Mouse (Mus musculus): ENCODE measurements at regions not wholly inside any gene's neighbourhood (a gene's known extent, or its start where the extent isn't known, plus 50 kb on each side); places are given as distances from the start of the nearest gene placed in this dataset.

DNA sequence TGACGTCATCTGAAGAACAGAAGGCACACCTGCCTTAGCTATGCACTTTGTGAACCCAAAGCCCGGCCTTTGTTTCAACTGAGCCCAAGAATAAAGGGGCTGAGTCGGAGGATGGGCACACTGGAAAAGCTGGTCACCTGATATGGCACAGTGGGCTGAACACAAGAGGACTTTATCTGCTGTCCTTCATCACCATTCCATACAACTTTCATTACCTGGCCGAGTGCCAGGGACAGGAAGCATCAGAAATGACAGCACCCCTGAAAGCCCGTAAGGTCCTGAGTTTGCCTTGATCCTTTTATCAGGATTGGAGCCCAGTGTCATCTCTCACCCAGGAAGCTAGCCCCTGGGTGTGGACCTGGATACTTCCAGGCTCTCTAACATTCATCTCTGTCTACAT lies 126.1 kb upstream of the Arntl start:
- Histone ChIP-seq H3K4me3 (ENCODE audit: insufficient read depth, low read depth, low read length) (no peak overlapping the region), H3K4me1 (ENCODE audit: control insufficient read depth, insufficient read depth, low read length) (no peaks in the 10 kb centered on the region), H3K27ac (ENCODE audit: insufficient read depth, low read depth, low read length) (no peak overlapping the region; the same call in 1 of the 2 replicates), H3K27me3 (replicated peaks; ENCODE audit: control insufficient read depth, insufficient read depth, low read length) (no peaks in the 10 kb centered on the region), H3K36me3 (ENCODE audit: control insufficient read depth, insufficient read depth, low read length) (no peaks in the 10 kb centered on the region)
- peak; percentile 17 for DNase-seq
- WGBS, result 65% methylated on average over 5 of the region's 5 CpGs
- TF ChIP-seq CTCF (conservative IDR thresholded peaks at IDR 0.05; ENCODE audit: insufficient read depth, insufficient read length, low read depth, low read length), result no peak
- TF ChIP-seq POLR2A (IDR thresholded peaks at IDR 0.05; ENCODE audit: low read depth, low read length), result no peak

DNA sequence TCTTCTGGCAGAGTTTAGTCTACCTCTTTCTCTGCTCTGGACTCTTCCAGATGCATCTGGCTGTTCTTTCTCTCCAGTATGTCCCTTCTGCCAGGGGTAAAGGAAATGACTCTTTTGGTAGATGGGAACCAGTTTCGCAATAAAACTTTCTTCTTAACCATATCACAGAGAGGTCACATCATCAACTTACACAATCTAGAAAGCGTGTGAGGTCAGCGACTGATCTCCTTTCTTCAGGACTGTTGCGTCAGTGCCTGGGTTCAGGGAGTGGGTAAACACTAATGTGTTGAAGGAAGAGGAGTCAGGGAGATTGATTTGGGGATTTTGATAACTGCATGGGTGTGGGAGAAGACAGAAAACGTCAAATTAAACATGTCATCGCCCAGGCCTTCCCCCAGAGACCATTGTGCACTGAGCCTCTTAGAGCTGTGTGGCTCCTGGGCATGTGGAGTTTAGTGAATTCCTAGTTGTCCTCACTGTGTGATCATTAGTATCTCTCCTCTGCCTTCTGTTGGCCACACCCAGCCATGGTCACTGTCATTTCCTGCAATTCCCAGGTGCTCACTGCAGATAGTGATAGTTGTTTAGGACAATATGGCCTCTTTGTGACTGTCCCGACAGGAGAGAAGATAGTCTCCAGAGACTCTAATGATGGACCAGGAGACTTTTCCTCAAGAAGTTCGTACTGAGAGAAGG lies 122.2 kb upstream of the Arntl start:
- Histone ChIP-seq H3K36me3 (ENCODE audit: control insufficient read depth, insufficient read depth, low read length) (no peaks in the 10 kb centered on the region), H3K27me3 (replicated peaks; ENCODE audit: control insufficient read depth, insufficient read depth, low read length) (no peaks in the 10 kb centered on the region), H3K4me3 (ENCODE audit: insufficient read depth, low read depth, low read length) (no peak overlapping the region), H3K27ac (ENCODE audit: insufficient read depth, low read depth, low read length) (no peak overlapping the region), H3K4me1 (ENCODE audit: control insufficient read depth, insufficient read depth, low read length) (no peaks in the 10 kb centered on the region)
- 85% methylated on average over 8 of the region's 8 CpGs for WGBS
- TF ChIP-seq CTCF (conservative IDR thresholded peaks at IDR 0.05; ENCODE audit: insufficient read depth, insufficient read length, low read depth, low read length) (no peak), POLR2A (IDR thresholded peaks at IDR 0.05; ENCODE audit: low read depth, low read length) (no peak)
- no peak for DNase-seq

DNA sequence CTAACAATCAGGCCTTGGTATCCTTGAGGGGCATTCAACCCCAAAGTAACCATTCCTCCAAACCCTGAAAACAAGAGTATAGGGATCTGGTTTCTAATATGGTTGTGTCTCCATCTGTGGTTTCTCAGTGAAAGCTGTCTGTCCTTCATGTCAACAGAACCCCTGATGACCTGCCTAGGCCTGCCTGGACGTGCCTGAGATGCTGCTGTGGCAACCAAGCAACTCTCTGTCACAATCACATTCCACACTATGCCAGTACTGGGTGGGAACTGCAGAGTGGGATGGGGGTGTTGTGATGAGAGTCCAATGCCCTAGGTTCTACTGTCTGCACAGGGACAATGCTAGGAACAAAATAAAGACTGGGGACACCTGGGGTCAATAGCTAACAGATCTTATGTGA lies 121.1 kb upstream of the Arntl start:
- 90% methylated on average over 1 of the region's 1 CpGs for WGBS
- Histone ChIP-seq H3K27me3 (replicated peaks; ENCODE audit: control insufficient read depth, insufficient read depth, low read length) (no peaks in the 10 kb centered on the region), H3K27ac (ENCODE audit: insufficient read depth, low read depth, low read length) (no peak overlapping the region), H3K4me3 (ENCODE audit: insufficient read depth, low read depth, low read length) (no peak overlapping the region), H3K36me3 (ENCODE audit: control insufficient read depth, insufficient read depth, low read length) (no peaks in the 10 kb centered on the region), H3K4me1 (ENCODE audit: control insufficient read depth, insufficient read depth, low read length) (no peaks in the 10 kb centered on the region)
- no peak for DNase-seq
- TF ChIP-seq POLR2A (IDR thresholded peaks at IDR 0.05; ENCODE audit: low read depth, low read length), result no peak
- no peak for TF ChIP-seq CTCF (conservative IDR thresholded peaks at IDR 0.05; ENCODE audit: insufficient read depth, insufficient read length, low read depth, low read length)

- H3K36me3 ChIP-seq (ENCODE audit: control insufficient read depth, insufficient read depth, low read length), result no peaks in the 10 kb centered on the region
- H3K4me1 ChIP-seq (ENCODE audit: control insufficient read depth, insufficient read depth, low read length), result no peaks in the 10 kb centered on the region
- 89% methylated on average over 5 of the region's 5 CpGs for WGBS
- no peaks in the 10 kb centered on the region for H3K27me3 ChIP-seq (replicated peaks; ENCODE audit: control insufficient read depth, insufficient read depth, low read length)
- H3K4me3 ChIP-seq (ENCODE audit: insufficient read depth, low read depth, low read length), result no peak overlapping the region
- no peak for DNase-seq
- no peak overlapping the region for H3K27ac ChIP-seq (ENCODE audit: insufficient read depth, low read depth, low read length)
- TF ChIP-seq CTCF (conservative IDR thresholded peaks at IDR 0.05; ENCODE audit: insufficient read depth, insufficient read length, low read depth, low read length) (no peak), POLR2A (IDR thresholded peaks at IDR 0.05; ENCODE audit: low read depth, low read length) (no peak)
Measured at GRCm38 (mm10) chr7:113087646-113088045, 119.6 kb upstream of the Arntl start.

GRCm38 (mm10) chr7:113089044-113089443 lies 118.2 kb upstream of the Arntl start:
- Histone ChIP-seq H3K27me3 (replicated peaks; ENCODE audit: control insufficient read depth, insufficient read depth, low read length) (no peaks in the 10 kb centered on the region), H3K4me1 (ENCODE audit: control insufficient read depth, insufficient read depth, low read length) (no peaks in the 10 kb centered on the region), H3K36me3 (ENCODE audit: control insufficient read depth, insufficient read depth, low read length) (no peaks in the 10 kb centered on the region), H3K27ac (ENCODE audit: insufficient read depth, low read depth, low read length) (no peak overlapping the region), H3K4me3 (ENCODE audit: insufficient read depth, low read depth, low read length) (no peak overlapping the region)
- no peak for DNase-seq
- TF ChIP-seq CTCF (conservative IDR thresholded peaks at IDR 0.05; ENCODE audit: insufficient read depth, insufficient read length, low read depth, low read length) (no peak), POLR2A (IDR thresholded peaks at IDR 0.05; ENCODE audit: low read depth, low read length) (no peak)
- WGBS, result 90% methylated on average over 4 of the region's 4 CpGs

DNA sequence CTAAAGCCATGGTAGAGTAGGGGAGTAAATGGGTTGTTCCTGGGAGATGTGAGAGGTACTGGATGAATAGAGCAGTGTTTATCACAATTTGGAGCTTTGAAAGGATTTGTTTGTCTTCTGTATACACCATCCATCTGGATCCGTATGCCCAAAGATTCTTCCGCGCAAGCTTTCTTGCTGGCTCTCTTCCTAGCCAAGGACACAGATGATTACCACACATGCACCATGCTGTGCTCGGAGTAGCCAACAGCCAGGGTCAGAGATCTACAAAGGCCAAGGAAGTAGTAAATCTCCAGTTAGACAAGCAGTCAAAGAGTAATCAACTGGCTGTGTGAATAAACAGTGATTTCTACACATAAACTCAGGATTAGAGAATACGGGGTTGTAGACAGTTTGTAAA lies 113.3 kb upstream of the Arntl start:
- H3K4me3 ChIP-seq (ENCODE audit: insufficient read depth, low read depth, low read length), result no peak overlapping the region
- no peaks in the 10 kb centered on the region for H3K36me3 ChIP-seq (ENCODE audit: control insufficient read depth, insufficient read depth, low read length)
- no peaks in the 10 kb centered on the region for H3K27me3 ChIP-seq (replicated peaks; ENCODE audit: control insufficient read depth, insufficient read depth, low read length)
- WGBS, result 55% methylated on average over 5 of the region's 5 CpGs
- H3K4me1 ChIP-seq (ENCODE audit: control insufficient read depth, insufficient read depth, low read length), result no peaks in the 10 kb centered on the region
- DNase-seq, result no peak
- H3K27ac ChIP-seq (ENCODE audit: insufficient read depth, low read depth, low read length), result no peak overlapping the region
- no peak for TF ChIP-seq POLR2A (IDR thresholded peaks at IDR 0.05; ENCODE audit: low read depth, low read length)
- TF ChIP-seq CTCF (conservative IDR thresholded peaks at IDR 0.05; ENCODE audit: insufficient read depth, insufficient read length, low read depth, low read length), result no peak

GRCm38 (mm10) chr7:113095092-113095491 lies 112.2 kb upstream of the Arntl start:
- H3K4me1 ChIP-seq (ENCODE audit: control insufficient read depth, insufficient read depth, low read length), result no peaks in the 10 kb centered on the region
- TF ChIP-seq POLR2A (IDR thresholded peaks at IDR 0.05; ENCODE audit: low read depth, low read length) (no peak), CTCF (conservative IDR thresholded peaks at IDR 0.05; ENCODE audit: insufficient read depth, insufficient read length, low read depth, low read length) (no peak)
- H3K27ac ChIP-seq (ENCODE audit: insufficient read depth, low read depth, low read length), result no peak overlapping the region
- WGBS, result 91% methylated on average over 3 of the region's 3 CpGs
- no peaks in the 10 kb centered on the region for H3K36me3 ChIP-seq (ENCODE audit: control insufficient read depth, insufficient read depth, low read length)
- DNase-seq, result no peak
- no peaks in the 10 kb centered on the region for H3K27me3 ChIP-seq (replicated peaks; ENCODE audit: control insufficient read depth, insufficient read depth, low read length)
- no peak overlapping the region for H3K4me3 ChIP-seq (ENCODE audit: insufficient read depth, low read depth, low read length)

Data from kidney, adult 2 months (tissue).